Mouse (Mus musculus) neural tube, embryonic 14.5 days (tissue): ENCODE data around the gene H2afj. TPM values are rescaled to one million over a fixed set of nuclear protein-coding genes. Genes with fewer than 3 reads are reported as not detected.

Experiments used
- ATAC-seq: fragments of 200-750 bp; cut with Nextera tagmentation; 2 replicates; pipeline ENCODE4 v1.8.0; 2017; ENCODE audit warnings: low read depth, mild to moderate bottlenecking, moderate TSS enrichment, moderate library complexity
- H3K27ac ChIP-seq: fragments of 300-500 bp; sonication (generic); 2 replicates; pipeline ENCODE4 v1.5.1; 2014; ENCODE audit warnings: low read depth, mild to moderate bottlenecking, control low read depth, low read length, moderate library complexity, mixed read lengths
- H3K27me3 ChIP-seq: fragments of 300-500 bp; sonication (generic); 2 replicates; pipeline ENCODE4 v1.6.1; 2014; ENCODE audit warnings: low read length; ENCODE audit not compliant: control insufficient read depth, insufficient read depth
- H3K36me3 ChIP-seq: fragments of 300-500 bp; sonication (generic); 2 replicates; pipeline ENCODE4 v1.6.1; 2014; ENCODE audit warnings: low read length, mixed read lengths; ENCODE audit not compliant: control insufficient read depth, insufficient read depth
- H3K4me1 ChIP-seq: fragments of 300-500 bp; sonication (generic); 2 replicates; pipeline ENCODE4 v1.6.1; 2014; ENCODE audit warnings: low read length; ENCODE audit not compliant: control insufficient read depth, insufficient read depth
- H3K4me2 ChIP-seq: fragments of 300-500 bp; sonication (generic); 2 replicates; pipeline ENCODE4 v1.6.1; 2014; ENCODE audit warnings: mild to moderate bottlenecking, low read depth, low read length, control low read depth
- H3K4me3 ChIP-seq: fragments of 300-500 bp; sonication (generic); 2 replicates; pipeline ENCODE4 v1.5.1; 2014; ENCODE audit warnings: low read depth, low read length, control low read depth, mixed read lengths
- H3K9ac ChIP-seq: fragments of 300-500 bp; sonication (generic); replicated peaks from 2 replicates; pipeline ENCODE4 v1.6.1; 2014; ENCODE audit warnings: low read depth, mild to moderate bottlenecking, control low read depth, low read length, mixed read lengths
- H3K9me3 ChIP-seq: fragments of 300-500 bp; sonication (generic); 2 replicates; pipeline ENCODE4 v1.6.1; 2016; ENCODE audit warnings: low read length; ENCODE audit not compliant: control insufficient read depth
- WGBS: fragments of 180-500 bp; shearing (Covaris S2); extraction: QIAGEN DNeasy Blood & Tissue Kit; methylation state at CpG from one replicate; pipeline ENCODE4 v1.1.7; 2014; 5-methylcytosine and 5-hydroxymethylcytosine counted together
- microRNA-seq: library from miRNA; unstranded; fragments of <30 nt; microRNA quantifications from one replicate; pipeline ENCODE4, GENCODE M21; 2016
- polyA plus RNA-seq: library from polyadenylated mRNA; unstranded; fragments of >200 nt; fragmentation: Nextera tagmentation; extraction: Ambion mirVana; gene quantifications from 2 replicates; pipeline ENCODE4 v1.2.1, GENCODE M21; 2014

H2afj gene
- polyA plus RNA-seq, 1 experiment from 2014 or later = 92.1 TPM

DNA sequence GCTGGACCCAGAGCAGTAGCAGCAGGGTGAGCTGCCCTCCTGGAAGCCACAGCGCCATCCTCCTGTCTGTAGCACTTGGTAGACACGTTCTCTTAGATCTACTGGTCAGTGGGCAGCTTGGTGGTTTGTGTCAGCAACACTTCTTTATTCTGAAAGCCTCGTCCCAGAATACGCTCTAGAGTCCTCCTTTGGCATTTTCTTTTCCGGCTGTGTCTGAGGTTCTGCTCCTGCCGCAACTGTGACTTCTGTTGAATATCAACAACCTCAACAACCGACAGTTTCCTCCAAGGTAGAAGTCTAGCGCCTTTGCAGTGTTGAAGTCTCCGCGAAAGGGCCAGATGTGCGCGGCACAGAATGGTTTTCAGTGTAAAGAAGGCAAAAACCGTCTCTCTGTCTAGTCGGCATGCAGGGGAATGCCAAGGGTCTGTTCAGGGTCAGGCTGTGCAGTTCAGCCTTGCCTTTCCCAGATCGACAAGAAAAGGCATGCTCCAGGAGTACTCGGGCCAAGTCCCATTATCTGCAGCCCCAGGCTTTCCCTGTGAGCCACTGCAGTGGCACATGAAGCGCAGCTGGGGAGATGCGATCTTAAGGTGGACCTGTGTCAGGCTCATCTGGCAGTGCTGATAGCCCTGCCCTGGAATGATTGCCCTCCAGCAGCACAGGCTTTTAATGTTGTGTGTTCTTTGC lies 49.3 kb downstream of the H2afj start, which contains the start of gene Art4:
Art4 (minus strand) TSS at position 548 of the 687 bp plus-strand sequence.
- no peak within 1 kb of the TSS for H3K9ac ChIP-seq
- no peaks in the 10 kb centered on the region for H3K4me1 ChIP-seq
- H3K27me3 ChIP-seq = no peaks in the 10 kb centered on the region
- H3K36me3 ChIP-seq = no peaks in the 10 kb centered on the region
- no peak within 1 kb of the TSS for H3K4me2 ChIP-seq
- 80% methylated on average over 18 of the region's 18 CpGs for WGBS
- no peak for ATAC-seq
- no peak within 1 kb of the TSS for H3K27ac ChIP-seq
- H3K9me3 ChIP-seq = no peaks in the 10 kb centered on the region
- no peak within 1 kb of the TSS for H3K4me3 ChIP-seq

DNA sequence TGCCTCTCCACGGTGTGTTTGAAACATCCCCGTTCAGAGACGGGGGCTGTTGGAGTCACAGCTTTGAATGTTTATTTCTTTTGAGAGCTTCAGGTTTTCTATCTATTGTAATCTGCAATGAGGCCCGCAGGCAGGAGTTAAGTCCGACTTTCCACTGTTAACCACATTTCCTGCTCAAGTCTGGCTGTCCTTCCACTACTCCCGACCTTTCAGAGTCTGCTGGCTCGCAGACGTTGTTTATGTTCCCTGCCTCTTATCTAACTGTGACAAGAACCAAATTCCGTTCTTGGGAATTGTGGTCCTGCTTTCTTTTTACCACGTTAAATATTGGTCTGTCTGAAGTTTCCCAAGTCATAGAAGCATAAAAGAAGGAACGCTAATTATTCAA lies 49.8 kb downstream of the H2afj start:
- Histone ChIP-seq H3K4me1 (no peaks in the 10 kb centered on the region), H3K36me3 (no peaks in the 10 kb centered on the region), H3K4me2 (no peak overlapping the region), H3K9me3 (no peaks in the 10 kb centered on the region), H3K4me3 (no peak overlapping the region), H3K27ac (no peak overlapping the region), H3K27me3 (no peaks in the 10 kb centered on the region), H3K9ac (no peak overlapping the region)
- ATAC-seq = no peak
- WGBS = 62% methylated on average over 11 of the region's 11 CpGs

DNA sequence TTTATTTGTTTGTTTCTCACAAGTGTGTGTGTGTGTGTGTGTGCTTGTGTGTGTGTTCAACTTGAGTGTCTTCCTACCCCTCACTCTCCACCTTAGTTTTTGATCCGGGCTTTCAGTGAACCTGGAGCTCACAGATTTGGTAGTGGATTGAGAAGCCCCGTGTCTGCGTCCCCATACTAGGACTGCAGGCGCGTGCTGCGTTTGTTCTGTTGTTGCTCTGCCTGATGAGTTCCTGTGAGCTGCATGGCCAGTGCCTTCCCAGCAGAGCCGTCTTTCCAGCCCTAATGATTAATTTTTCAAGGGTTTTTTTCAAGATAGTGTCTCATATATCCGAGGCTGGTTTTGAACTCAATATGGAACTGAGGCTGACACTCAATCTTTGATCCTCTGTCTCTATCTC lies 50.4 kb downstream of the H2afj start:
- no peaks in the 10 kb centered on the region for H3K27me3 ChIP-seq
- H3K4me1 ChIP-seq = no peaks in the 10 kb centered on the region
- H3K27ac ChIP-seq = no peak overlapping the region
- no peak overlapping the region for H3K9ac ChIP-seq
- H3K4me2 ChIP-seq = no peak overlapping the region
- H3K36me3 ChIP-seq = no peaks in the 10 kb centered on the region
- H3K9me3 ChIP-seq = no peaks in the 10 kb centered on the region
- ATAC-seq = no peak
- 82% methylated on average over 8 of the region's 8 CpGs for WGBS
- no peak overlapping the region for H3K4me3 ChIP-seq

Small RNAs within 50 kb of the gene (microRNA-seq; reads per million reads assigned to microRNA genes)
- gene Gm44364 = not detected

Other genes starting within 250 kb of the H2afj start
- gene Plbd1, start 146.3 kb upstream of the H2afj start, polyA plus RNA-seq = 0.30 and 0.52 TPM in 2 replicates
- 0.31 TPM in 1 of 2 replicates, not detected in the other for gene Gucy2c, start 26.5 kb upstream of the H2afj start, polyA plus RNA-seq
- gene Hist4h4, start 3.8 kb upstream of the H2afj start, polyA plus RNA-seq = 0.50 and 0.56 TPM in 2 replicates
- 1.1 and 1.8 TPM in 2 replicates for gene BC049715, start 19.4 kb downstream of the H2afj start, polyA plus RNA-seq
- gene Wbp11, start 20.0 kb downstream of the H2afj start, polyA plus RNA-seq = 72.3 and 80.2 TPM in 2 replicates
- gene Smco3, start 27.2 kb downstream of the H2afj start, polyA plus RNA-seq = 1.6 and 2.5 TPM in 2 replicates
- 0.23 TPM in 1 of 2 replicates, not detected in the other for gene Art4, start 49.5 kb downstream of the H2afj start, polyA plus RNA-seq
- gene Mgp, start 67.6 kb downstream of the H2afj start, polyA plus RNA-seq = 3.1 and 11.7 TPM in 2 replicates
- not detected in 2 replicates for gene Erp27, start 113.9 kb downstream of the H2afj start, polyA plus RNA-seq
- gene Pde6h, start 115.6 kb downstream of the H2afj start, polyA plus RNA-seq = not detected in 2 replicates
- 6.9 and 15.6 TPM in 2 replicates for gene Arhgdib, start 133.7 kb downstream of the H2afj start, polyA plus RNA-seq